Comparison of ENCODE assay signal across 1 mouse cellular context in genomic region chr15:102295633-102296367, GRCm38 (mm10).
A peak's percentile ranks its signal among the peaks of the same experiment; 100 is the strongest.
TF ChIP-seq lines count a peak whose summit lies in the region.

Gene Espl1, plus strand, starts transcription at chr15:102296266.

TF ChIP-seq in MEL, 35 proteins besides CTCF, POLR2A, EP300 and RAD21 (continued from another document):
- TF ChIP-seq BHLHE40 (IDR thresholded peaks at IDR 0.05; ENCODE audit: borderline replicate concordance, low read depth, low read length) = 0 out of 2 replicates have a peak, but pooled peaks have one; percentile 57
